Mouse (Mus musculus) effector memory CD4-positive, alpha-beta T cell, adult 5 months (primary cell): ENCODE results near the gene Rsph3b. TPM values are rescaled to one million over a fixed set of nuclear protein-coding genes. Genes with fewer than 3 reads are reported as not detected.

Experiments used
- polyA plus RNA-seq: library from polyadenylated mRNA; unstranded; fragments of 100-300 nt; shearing (Covaris generic); gene quantifications from one replicate; pipeline ENCODE4 v1.2.1, GENCODE M21; 2017

Gene Rsph3b
- 17.8 TPM for polyA plus RNA-seq

GRCm38 (mm10) chr17:6947984-6948768 is at the start of gene Rsph3b:
Gene Rsph3b (minus strand): TSS chr17:6948682.

GRCm38 (mm10) chr17:6978287-6979248 is 30.1 kb upstream of the Rsph3b start, which contains the start of gene Gm49721:
Gene Gm49721 (plus strand): TSS chr17:6978904.

GRCm38 (mm10) chr17:6970334-6970733 is 21.9 kb upstream of the Rsph3b start, which contains the start of gene Rnaset2b:
Gene Rnaset2b (plus strand): TSS chr17:6970634.

GRCm38 (mm10) chr17:6960776-6961175 is 12.3 kb upstream of the Rsph3b start, which contains the start of gene Tagap1:
Gene Tagap1 (minus strand): TSS chr17:6961156.

Other genes with a start within 250 kb of the Rsph3b start
- gene Ezr, start 165.9 kb downstream of the Rsph3b start, polyA plus RNA-seq = 568 TPM
- gene Tagap1, start 12.5 kb upstream of the Rsph3b start, polyA plus RNA-seq = 31.4 TPM
- gene Rnaset2b, start 22.0 kb upstream of the Rsph3b start, polyA plus RNA-seq = 692 TPM
- gene Gm49721, start 30.2 kb upstream of the Rsph3b start, polyA plus RNA-seq = 0.39 TPM
- gene Gm1604a, start 76.9 kb upstream of the Rsph3b start, polyA plus RNA-seq = not detected
- gene Rps6ka2, start 221.4 kb upstream of the Rsph3b start, polyA plus RNA-seq = 1.6 TPM